Mouse (Mus musculus): ENCODE measurements at regions not wholly inside any gene's neighbourhood (a gene's known extent, or its start where the extent isn't known, plus 50 kb on each side); places are given as distances from the start of the nearest gene placed in this dataset.

DNA sequence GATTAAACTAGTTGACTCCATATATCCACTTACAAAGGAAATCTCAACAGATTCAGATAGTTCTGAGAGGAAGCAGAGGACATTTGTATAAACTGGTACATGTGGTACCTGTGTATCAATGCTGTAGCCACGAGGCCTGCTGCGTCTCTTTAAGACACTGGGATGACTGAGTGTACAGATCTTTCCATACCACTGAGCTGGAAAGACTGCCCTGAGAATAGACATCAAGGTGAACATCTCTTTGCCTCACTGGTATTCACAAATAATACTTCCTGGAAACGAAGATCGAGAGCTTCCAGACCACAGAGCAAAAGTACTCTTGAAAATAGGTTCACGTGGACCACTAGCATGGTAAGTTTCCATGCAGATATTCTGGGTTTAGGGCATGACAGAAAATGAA is 183.6 kb upstream of the Marcks start:
- TF ChIP-seq POLR2A (IDR thresholded peaks at IDR 0.05; ENCODE audit: insufficient read depth, low read length): no peak
- no peak for TF ChIP-seq EP300 (IDR thresholded peaks at IDR 0.05; ENCODE audit: insufficient read depth, low read depth, low read length)
- no peak for TF ChIP-seq CTCF (IDR thresholded peaks at IDR 0.05; ENCODE audit: low read depth, low read length)

Measured in ES-Bruce4 (cell line).